Mouse (Mus musculus) hindlimb bud, embryonic 11.5 days (tissue): ENCODE measurements around the gene Bri3.
"Not testable (repeated sequence)": the region's sequence is repeated elsewhere in the genome, so short reads cannot be mapped to it uniquely, and the experiment has no call there.

Experiments
- DNase-seq: peaks from one replicate; pipeline ENCODE4 v3.0.0-alpha.2; 2012; ENCODE audit warnings: low read depth, low spot score; ENCODE audit errors: extremely low spot score

Gene Bri3

DNA sequence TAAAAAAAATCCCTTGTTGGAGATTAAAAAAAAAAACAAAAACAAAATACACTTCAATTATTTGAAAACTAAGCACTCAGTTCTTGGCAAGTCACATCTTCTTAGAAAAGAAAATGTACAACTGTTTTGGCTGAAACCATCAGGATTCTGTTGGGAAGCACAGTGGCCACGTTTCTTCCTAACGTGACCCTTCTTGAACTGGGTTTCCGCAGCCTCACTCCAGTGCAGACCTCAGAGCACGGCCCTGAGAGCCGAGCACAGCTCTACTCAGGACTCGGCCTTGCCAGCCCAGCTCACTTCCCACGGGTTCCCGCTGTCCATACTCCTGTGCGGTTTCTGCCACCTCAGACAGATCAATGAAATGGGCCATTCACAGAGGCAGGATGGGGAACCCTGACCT, 44.2 kb downstream of the Bri3 start:
- no peak for DNase-seq

- no peak for DNase-seq
Observed at GRCm38 (mm10) chr5:144289769-144290440, 45.7 kb downstream of the Bri3 start.

- no peak for DNase-seq
Observed at GRCm38 (mm10) chr5:144294908-144295307, 50.7 kb downstream of the Bri3 start.

GRCm38 (mm10) chr5:144295357-144295756, 51.1 kb downstream of the Bri3 start:
- no peak for DNase-seq

DNA sequence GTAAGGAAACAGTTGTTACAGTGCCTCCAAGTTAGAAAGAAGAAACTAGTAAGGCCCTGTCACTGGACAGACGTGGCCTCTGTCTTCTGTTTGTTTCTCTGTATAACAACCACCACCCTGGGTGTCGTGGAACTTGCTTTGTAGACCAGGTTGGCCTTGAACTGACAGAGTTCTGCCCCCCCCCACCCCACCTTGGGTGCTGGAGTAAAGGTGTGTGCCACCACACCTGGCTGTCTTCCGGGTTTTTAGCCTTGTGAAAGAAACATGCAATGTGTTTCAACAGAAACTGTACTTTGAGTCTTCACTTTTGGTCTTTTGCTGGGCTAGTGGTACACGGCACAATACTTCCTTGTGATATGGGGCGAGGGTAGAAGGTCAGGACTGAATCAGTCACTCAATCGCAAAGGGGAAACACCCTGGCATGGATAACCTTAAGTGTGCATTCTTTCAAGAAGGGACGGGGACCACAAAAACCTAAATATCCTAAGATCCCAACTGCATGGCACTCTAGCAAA, 51.9 kb downstream of the Bri3 start:
- no peak for DNase-seq

DNA sequence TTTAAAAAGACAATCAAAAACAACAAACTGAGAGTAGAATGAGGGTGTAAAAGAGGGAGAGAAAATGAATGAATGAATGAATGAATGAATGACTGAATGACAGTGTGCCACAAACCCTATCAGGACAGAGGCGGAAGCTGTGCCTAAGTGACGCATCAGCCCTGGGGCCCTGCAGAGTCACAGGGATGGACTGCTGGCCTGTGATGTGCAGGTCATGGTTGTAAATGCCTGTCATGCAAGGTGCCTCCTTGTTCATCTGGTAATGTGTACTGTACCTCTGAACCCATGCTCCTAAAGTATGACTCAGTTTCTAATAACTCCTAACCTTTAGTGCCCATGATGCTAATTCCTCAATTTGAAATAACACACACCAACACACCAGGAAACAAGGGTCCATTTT, 58.8 kb downstream of the Bri3 start:
- no peak for DNase-seq

DNA sequence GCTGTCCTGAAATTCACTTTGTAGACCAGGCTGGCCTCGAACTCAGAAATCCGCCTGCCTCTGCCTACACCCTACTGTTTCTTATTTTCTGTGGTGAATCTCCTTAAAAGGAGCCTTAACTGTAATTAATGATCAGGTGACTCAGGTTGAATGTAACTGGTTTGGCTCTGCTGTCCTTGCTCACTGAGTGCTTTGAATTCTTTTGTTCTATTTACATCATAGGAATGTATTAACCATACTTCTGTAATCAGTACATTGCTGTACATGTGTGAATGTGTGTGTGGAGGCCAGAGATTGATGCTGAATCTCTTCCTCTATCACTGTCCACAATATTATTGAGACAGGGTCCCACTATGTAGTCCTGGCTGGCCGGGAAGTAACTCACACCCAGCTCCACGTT, 64.7 kb downstream of the Bri3 start:
- DNase-seq: no peak

DNA sequence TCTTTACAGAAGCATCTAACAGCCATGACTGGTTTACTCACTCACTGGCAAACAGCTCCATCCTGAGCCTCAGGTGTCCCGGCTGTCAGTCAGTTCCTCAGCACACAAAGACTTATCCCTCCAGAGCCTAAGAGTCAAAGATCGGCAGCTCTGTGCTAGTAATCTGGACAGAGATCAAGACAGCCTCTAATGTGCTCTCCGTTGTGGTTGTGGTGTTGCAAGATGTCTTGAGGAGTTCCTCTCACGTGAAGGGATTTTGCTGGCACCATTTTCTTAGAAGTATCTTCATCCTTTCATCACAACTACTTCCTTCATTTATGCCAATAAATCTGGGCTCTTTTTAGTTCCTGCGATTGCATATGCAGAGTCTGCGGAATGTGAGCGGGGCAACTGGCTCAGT, 67.9 kb downstream of the Bri3 start:
- DNase-seq: no peak

GRCm38 (mm10) chr5:144313335-144313734, 69.1 kb downstream of the Bri3 start:
- DNase-seq: no peak

DNA sequence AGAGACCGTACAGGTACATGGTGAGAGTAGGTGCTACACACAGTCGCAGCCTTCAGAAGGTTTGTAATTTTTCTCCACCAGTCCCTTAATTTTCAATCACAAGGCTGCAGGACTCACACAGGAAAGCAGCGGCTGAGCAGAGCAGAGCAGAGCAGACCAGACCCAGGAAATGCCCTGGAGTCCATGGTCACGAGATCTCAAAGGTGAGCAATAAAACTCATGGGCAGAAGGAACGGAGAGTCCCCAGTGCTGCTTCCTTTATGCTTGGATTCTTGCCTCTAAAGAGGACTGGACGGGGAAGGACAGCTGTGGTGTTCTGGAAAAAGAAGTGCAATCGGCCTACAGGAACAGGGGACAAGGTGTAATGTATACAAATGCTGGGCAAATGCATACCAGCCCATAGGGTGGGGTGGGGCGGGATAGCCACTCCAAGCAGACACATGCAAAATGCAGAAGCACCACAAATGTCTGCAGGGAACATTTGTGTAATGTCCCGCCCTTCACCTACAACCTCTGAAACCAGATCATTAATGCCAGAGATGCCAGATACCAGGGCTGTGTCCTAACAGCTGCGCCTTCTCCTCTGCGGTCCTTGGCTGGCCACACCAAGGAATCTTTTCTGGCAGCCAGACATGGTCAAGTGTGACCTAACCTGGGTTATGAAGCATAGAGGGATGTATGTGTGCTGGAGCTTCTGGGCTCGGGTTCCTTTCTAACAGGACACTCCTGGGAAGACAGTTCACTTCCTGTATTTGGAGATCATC, 70.7 kb downstream of the Bri3 start:
- no peak for DNase-seq

GRCm38 (mm10) chr5:144316442-144316841, 72.2 kb downstream of the Bri3 start:
- DNase-seq: no peak

DNA sequence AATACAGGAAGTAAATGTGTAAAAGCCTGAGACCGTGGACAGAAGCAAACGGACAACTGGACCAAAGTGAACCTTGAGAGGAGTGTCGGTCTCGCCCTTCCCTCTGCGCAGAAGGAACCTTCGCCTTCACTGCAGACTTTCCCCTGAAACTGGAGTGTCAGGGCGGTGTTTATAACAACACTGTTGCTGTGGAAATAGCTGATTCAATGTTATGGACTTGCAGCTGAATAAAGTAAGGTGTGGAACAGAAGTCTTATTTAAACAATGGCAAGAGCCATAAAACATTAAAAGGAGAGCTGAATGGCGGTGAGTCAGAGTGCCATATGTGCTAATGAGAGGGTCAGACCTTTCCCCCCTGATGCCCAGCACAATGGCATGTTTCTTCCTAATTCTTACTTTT, 73.2 kb downstream of the Bri3 start:
- no peak for DNase-seq

GRCm38 (mm10) chr5:144318286-144318685, 74.0 kb downstream of the Bri3 start:
- no peak for DNase-seq

DNA sequence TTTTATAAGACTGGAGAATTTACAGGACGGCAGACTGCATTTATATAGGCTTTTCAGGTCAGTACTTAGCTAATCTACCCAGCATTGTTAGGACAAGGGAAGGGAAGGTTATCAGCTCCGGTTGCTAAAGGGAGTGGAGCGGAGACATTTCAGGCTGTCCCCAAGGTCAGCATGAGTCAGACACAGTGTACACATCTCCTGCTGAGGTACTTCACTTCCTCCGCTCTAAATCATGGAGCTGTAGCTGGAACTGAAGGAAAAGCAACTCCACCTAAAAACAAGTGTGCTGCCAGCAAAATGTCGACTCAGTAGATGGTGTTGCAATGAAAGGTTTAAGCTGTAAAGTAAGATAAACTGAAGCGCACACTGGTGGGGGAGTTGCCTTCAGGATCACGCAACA, 77.4 kb downstream of the Bri3 start:
- no peak for DNase-seq

GRCm38 (mm10) chr5:144322717-144323116, 78.5 kb downstream of the Bri3 start:
- no peak for DNase-seq

DNA sequence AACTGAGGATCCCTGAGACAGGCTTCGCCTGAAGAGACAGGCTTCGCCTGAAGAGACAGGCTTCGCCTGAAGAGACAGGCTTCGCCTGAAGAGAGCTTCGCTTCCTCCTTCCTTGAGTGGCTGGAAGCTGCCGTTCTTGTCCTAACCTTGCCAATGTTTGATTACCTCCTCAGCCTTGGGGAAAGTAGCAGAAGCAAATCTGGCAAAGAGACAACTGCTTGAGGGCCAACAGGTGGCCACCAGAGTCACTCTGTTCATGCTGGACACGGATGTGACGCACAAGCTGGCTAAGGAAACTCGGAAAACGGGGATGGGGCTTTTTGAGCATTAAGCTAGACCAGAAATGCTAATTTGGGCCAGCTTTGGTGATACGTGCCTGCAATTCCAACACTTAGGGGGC, 89.8 kb downstream of the Bri3 start:
- no peak for DNase-seq

- DNase-seq: not testable (repeated sequence)
Observed at GRCm38 (mm10) chr5:144335357-144335756, 91.1 kb downstream of the Bri3 start.

- DNase-seq: no peak
Observed at GRCm38 (mm10) chr5:144338787-144339186, 94.5 kb downstream of the Bri3 start.

GRCm38 (mm10) chr5:144341085-144341484, 96.8 kb downstream of the Bri3 start:
- no peak for DNase-seq

GRCm38 (mm10) chr5:144344592-144344991, 100.4 kb downstream of the Bri3 start:
- DNase-seq: no peak

- no peak for DNase-seq
Observed at GRCm38 (mm10) chr5:144351185-144351584, 106.9 kb downstream of the Bri3 start.

- DNase-seq: no peak
Observed at GRCm38 (mm10) chr5:144352250-144353047, 108.2 kb downstream of the Bri3 start.
